Mouse (Mus musculus) right cerebral cortex, postnatal 36 days (tissue): ENCODE results near the gene Ntf5.

Experiments used
- DNase-seq, 2 experiments: peaks; one replicate each; pipeline ENCODE4 v3.0.0; 2022; ENCODE audit warnings: low spot score in 2 of 2, mixed read lengths in 1 of 2

The Ntf5 gene

GRCm38 (mm10) chr7:45435038-45435437 is 21.5 kb downstream of the Ntf5 start:
- DNase-seq: no peak

GRCm38 (mm10) chr7:45436444-45436843 is 22.9 kb downstream of the Ntf5 start:
- DNase-seq: no peak

GRCm38 (mm10) chr7:45437046-45437445 is 23.6 kb downstream of the Ntf5 start:
- no peak for DNase-seq

- DNase-seq: no peak
Measured at GRCm38 (mm10) chr7:45437521-45438276, 24.2 kb downstream of the Ntf5 start, which contains the start of gene Ruvbl2. Ruvbl2 (minus strand) TSS chr7:45438096.

- DNase-seq: no peak
Measured at GRCm38 (mm10) chr7:45443526-45444420, 30.3 kb downstream of the Ntf5 start.

GRCm38 (mm10) chr7:45446589-45446988 is 33.1 kb downstream of the Ntf5 start:
- no peak for DNase-seq

- DNase-seq: no peak
Measured at GRCm38 (mm10) chr7:45447325-45447990, 34.0 kb downstream of the Ntf5 start.

- no peak for DNase-seq
Measured at GRCm38 (mm10) chr7:45449974-45450373, 36.5 kb downstream of the Ntf5 start.

GRCm38 (mm10) chr7:45451344-45451982 is 38.0 kb downstream of the Ntf5 start:
- DNase-seq: peak; percentile 74 to 80

- DNase-seq: no peak
Measured at GRCm38 (mm10) chr7:45454971-45455370, 41.5 kb downstream of the Ntf5 start.

- DNase-seq: no peak
Measured at GRCm38 (mm10) chr7:45455932-45456696, 42.6 kb downstream of the Ntf5 start.

GRCm38 (mm10) chr7:45456721-45457203 is 43.3 kb downstream of the Ntf5 start:
- no peak for DNase-seq

- no peak for DNase-seq
Measured at GRCm38 (mm10) chr7:45457204-45458060, 43.9 kb downstream of the Ntf5 start.

- DNase-seq: peak; percentile 53 to 69
Measured at GRCm38 (mm10) chr7:45458748-45459563, 45.5 kb downstream of the Ntf5 start.

- DNase-seq: peak; percentile 97
Measured at GRCm38 (mm10) chr7:45459564-45460140, 46.2 kb downstream of the Ntf5 start, which contains the start of gene Ftl1. Ftl1 (minus strand) TSS chr7:45459884.

GRCm38 (mm10) chr7:45460377-45460776 is 46.9 kb downstream of the Ntf5 start:
- no peak for DNase-seq

GRCm38 (mm10) chr7:45460860-45461314 is 47.4 kb downstream of the Ntf5 start:
- no peak for DNase-seq

GRCm38 (mm10) chr7:45461326-45461725 is 47.8 kb downstream of the Ntf5 start:
- DNase-seq: no peak
